Mouse (Mus musculus): ENCODE results near the gene Phlda1.

The Phlda1 gene

GRCm38 (mm10) chr10:111505406-111505805, 680 bp upstream of the Phlda1 start:
- no peak for DNase-seq (ENCODE audit: low spot score in 2 of 2)

- peak; percentile 26 to 60 for DNase-seq (ENCODE audit: low spot score in 2 of 2)
These were observed 907 bp downstream of the Phlda1 start for GRCm38 (mm10) chr10:111506926-111507459.

GRCm38 (mm10) chr10:111507460-111508211, 1.6 kb downstream of the Phlda1 start:
- peak; percentile 57 to 69 for DNase-seq (ENCODE audit: low spot score in 2 of 2)

DNA sequence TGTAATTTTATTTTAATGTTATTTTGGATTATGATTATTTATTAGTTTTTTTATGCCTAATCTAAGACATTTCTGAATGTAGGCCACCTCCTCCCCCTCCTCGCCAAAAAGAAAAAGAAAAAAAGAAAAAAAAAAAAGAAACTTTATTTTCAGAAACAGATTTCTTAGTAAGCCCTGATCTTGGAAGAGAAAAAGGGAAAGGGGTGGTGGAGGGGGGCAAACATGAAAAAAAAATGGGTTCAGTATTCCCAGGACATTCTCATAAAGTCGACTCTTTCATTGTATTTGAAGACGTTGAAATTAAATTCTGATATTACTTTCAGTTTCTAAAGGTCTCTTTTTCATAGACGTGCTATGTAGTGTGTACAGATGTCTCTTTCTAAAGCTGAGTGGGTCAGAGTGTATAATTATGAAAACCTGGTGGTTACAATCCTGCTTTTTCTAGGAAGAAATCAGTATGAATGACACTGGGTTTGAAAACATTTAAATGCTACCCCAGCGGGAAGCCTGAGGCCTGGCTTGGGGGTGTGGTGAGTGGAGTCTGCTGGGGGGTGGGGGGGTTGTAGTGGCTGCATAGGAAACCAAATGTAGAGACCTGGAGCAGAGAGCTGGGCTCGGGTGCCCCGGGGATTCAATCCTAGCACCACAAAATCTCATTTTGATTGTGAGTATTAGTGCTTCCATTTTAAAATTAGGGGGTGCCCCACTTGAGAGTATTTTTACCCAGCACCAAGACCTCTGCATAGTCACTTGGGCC, 2.4 kb downstream of the Phlda1 start:
- DNase-seq (ENCODE audit: low spot score in 2 of 2): no peak

DNA sequence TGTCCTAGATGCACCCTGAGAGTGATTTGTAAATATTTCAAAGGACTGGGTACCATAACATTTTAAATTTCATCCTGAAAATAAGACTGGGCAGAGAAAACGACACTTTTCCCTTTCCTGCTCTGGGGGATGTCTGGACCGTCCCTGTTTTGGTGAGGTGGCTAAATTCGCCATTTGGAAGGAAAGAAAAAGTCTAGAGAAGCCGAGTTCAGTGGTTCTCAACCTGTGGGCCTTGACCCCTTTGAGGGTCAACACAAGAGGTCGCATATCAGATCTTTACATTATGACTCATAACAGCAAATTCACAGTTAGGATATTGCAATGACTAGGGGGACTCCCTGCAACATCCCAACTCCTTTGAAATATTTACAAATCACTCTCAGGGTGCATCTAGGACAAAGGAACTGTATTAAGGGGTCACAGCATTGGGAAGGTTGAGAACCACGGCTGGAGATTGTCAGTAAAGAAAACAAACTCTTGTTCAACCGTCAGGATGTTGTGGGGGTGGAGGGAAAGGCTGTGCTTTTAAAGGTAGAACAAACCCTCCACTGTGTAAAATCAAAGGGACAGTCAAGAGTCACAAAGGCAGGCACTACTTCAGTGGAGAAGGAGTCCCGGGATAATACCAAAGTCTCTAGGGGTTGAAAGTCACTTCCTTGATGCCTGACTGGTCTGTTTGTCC, 3.2 kb downstream of the Phlda1 start:
- DNase-seq (ENCODE audit: low spot score in 2 of 2): no peak

- DNase-seq (ENCODE audit: low spot score in 2 of 2): no peak
These were observed 3.9 kb downstream of the Phlda1 start for GRCm38 (mm10) chr10:111509981-111510380.

- DNase-seq (ENCODE audit: low spot score in 2 of 2): no peak
These were observed 4.7 kb downstream of the Phlda1 start for GRCm38 (mm10) chr10:111510798-111511197.

GRCm38 (mm10) chr10:111512036-111512568, 6.0 kb downstream of the Phlda1 start:
- DNase-seq (ENCODE audit: low spot score in 2 of 2): no peak

DNA sequence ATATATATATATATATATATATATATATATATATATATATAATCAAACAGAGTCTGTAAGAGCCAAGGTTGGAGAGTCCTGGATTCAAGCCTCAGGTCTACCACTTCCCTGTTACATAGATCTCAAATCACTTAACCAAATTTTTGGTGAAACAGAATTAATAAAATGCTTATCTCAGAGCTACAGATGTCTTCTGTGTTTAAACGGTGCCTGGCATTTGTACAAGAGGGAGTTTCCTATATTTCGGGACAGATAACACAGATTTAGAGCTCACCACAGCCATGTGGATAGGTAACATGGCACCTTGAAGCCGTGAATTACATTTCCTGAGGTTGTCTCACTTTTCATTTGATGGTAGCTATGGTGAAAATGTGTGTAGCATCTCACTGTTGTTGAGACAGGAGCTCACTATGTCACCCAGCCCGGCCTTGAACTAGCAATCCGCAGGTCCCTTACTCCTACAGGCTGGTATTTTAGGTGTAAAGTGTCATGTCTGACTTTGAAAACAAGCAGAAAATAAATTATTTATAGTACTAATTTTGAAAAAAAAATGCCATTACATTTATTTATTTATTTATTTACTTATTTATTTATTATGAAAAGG, 8.3 kb downstream of the Phlda1 start:
- DNase-seq (ENCODE audit: low spot score in 2 of 2): no peak

DNA sequence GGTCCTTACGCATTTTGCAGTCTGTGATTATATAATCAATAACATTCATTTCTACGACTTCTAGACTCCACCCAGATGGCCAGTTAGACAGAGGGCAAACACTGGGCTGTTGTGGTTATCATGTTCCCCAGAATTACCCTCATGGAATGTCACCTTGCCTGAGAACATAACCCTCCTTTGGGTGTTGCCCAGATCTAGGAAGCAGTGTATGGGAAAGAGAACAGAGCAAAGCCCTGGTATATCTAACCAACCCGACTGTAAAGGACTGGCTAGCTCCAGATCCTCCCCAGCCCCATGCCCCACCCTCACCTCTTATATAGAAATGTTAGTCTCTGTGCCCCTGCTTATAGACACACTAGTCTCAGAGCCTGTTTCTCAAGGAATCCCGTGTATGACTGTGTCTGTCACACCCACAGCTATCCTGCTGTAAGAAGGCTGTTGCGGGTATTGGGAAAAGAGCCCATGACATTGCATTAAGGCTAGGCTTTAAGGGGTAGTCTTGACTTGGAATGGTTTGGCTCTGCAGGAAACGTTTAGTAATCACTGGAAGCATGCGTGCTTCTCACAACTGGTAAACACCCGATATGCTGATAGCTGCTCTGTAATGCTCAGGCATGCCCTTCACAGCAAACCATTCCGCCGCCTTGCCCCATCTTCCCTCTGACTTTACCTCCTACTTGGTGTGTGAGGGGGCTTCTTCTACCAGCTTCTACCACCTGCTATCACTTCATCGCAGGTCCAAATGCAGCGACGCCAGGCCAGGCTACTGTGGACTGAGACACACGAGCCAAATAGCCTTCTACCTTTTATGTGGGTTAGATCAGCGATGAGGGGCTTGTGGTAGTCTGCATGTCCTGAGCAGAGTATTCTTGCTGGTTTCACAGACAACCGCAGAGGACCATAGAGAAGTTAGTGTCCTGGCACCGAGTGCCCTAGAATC, 9.3 kb downstream of the Phlda1 start:
- peak in 1 of 2 experiments; percentile 46 for DNase-seq (ENCODE audit: low spot score in 2 of 2)

GRCm38 (mm10) chr10:111516172-111516588, 10.1 kb downstream of the Phlda1 start:
- peak in 1 of 2 experiments; percentile 43 for DNase-seq (ENCODE audit: low spot score in 2 of 2)

GRCm38 (mm10) chr10:111516804-111517436, 10.8 kb downstream of the Phlda1 start:
- DNase-seq (ENCODE audit: low spot score in 2 of 2): no peak

GRCm38 (mm10) chr10:111518350-111518749, 12.3 kb downstream of the Phlda1 start:
- DNase-seq (ENCODE audit: low spot score in 2 of 2): no peak

- no peak for DNase-seq (ENCODE audit: low spot score in 2 of 2)
These were observed 13.7 kb downstream of the Phlda1 start for GRCm38 (mm10) chr10:111519620-111520370.

DNA sequence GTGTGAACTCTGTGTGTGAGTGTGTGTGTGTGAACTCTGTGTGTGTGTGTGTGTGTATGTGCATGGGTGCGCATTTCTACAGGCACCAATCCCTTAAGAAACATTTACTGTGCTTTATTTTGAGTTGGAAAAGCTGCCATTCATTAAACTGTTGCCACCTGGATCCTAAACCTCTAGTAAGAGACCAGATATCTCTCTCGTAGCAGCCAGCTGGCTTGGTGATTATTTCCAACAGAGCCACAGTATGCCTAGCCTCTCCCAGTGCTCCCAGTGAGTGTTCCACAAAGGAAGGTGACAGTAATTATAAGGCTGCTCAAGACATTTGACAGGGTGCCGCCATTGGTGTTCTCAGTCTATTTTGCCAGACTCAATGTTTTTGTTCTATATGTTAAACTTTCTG, 14.5 kb downstream of the Phlda1 start:
- no peak for DNase-seq (ENCODE audit: low spot score in 2 of 2)

DNA sequence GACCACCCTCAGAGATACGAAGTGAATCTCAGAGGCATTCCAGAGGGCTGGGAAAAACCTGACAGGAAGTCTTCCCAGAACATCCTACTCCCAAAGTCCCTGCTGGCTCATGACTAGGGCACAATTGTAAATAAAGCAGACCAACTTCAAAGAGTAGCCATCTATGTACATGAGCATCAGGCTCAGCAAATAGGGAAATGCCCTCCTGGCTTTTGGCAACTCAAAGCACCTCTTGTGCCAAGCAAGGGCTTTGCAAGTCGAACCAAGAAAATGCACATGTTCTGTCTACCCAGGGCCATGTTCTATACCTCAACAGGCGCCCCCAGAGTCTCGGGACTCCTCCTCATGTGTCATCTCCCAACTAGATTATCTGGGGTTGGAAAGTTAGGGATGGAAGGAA, 15.6 kb downstream of the Phlda1 start:
- DNase-seq (ENCODE audit: low spot score in 2 of 2): no peak

DNA sequence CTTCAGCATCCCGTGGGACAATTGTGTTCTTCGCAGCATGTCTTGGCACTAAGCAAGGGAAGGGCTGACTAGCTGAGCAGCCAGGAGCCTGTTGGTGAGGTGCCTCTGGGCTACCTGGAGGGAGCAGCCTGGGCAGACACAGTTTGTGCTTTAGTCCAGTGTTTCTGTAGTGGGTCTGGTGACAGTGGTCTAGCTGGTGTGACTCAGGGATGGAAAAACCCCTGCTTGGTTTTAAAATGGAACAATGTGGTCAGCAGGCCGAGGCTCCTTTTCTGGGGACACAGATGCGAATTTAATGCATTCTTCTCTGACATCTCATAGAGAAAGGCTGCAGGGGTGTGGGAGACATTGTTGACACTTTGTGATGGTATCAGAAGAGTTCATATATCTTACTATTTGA, 16.1 kb downstream of the Phlda1 start:
- no peak for DNase-seq (ENCODE audit: low spot score in 2 of 2)

GRCm38 (mm10) chr10:111523894-111524293, 17.8 kb downstream of the Phlda1 start:
- DNase-seq (ENCODE audit: low spot score in 2 of 2): no peak

- DNase-seq (ENCODE audit: low spot score in 2 of 2): no peak
These were observed 21.0 kb downstream of the Phlda1 start for GRCm38 (mm10) chr10:111527057-111527456.

All from urinary bladder, adult 18-20 months (tissue).